Mouse (Mus musculus) adrenal gland, postnatal 14 days (tissue): ENCODE data around the gene Mnd1. TPM values are rescaled to one million over a fixed set of nuclear protein-coding genes. Genes with fewer than 3 reads are reported as not detected.

ENCODE experiments used
- DNase-seq: peaks from one replicate; pipeline ENCODE4 v3.0.0; 2021; ENCODE audit warnings: mixed read lengths
- total RNA-seq: library from RNA; stranded (reverse); gene quantifications from 2 replicates; pipeline ENCODE4 v1.2.3, GENCODE M21; 2021

The Mnd1 gene
- total RNA-seq, 1 experiment from 2014 or later = 23.0 TPM

GRCm38 (mm10) chr3:84046206-84046605 lies 109.4 kb downstream of the Mnd1 start:
- no peak for DNase-seq

DNA sequence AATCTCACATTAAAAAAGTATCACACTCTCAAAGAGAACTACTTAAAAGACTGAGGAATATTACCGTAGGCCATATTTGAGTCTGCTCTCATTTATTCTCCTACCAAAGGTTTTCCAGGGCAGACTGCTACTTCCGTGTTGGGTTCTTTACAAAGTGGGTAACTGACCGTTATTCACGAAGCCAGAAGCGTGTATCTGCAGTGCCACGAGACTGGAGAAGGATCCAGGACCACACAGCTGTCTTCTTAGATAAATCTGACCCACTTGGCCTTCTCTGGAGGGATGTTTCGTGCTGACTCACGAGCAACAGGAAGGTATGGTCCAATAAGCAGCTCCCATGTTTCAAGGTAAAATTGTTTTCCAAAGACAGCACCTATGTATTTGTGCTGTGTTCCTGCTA lies 113.8 kb downstream of the Mnd1 start:
- no peak for DNase-seq

DNA sequence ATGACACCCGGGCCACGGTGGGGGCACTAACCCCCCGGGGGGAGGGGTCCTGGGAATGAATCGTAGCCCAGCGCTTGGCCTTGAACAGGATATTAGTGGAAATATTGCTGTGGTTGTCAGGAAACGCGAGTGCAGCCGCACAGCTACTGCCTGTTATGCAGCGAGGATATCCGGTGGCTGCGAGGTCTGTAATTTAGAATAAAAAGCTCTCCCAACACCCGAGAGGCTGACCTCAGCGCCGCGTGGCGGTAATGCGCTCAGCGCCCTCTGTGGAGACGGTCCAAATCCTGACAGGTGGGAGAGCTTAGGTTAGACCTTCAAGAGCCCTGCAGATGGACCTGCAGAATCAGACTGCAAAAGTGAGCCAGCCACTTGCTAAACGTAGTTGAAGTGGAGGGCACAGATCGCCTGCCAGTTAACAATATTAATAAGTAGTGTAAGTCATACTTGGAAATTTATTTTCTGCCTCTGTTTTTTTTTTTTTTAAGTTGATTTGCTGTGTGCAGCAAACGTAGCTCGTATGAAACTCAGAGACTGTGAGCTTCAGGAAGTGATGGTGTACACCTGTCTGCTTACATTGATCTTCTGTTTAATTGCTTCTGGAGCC lies 115.0 kb downstream of the Mnd1 start:
- peak; percentile 69 for DNase-seq

DNA sequence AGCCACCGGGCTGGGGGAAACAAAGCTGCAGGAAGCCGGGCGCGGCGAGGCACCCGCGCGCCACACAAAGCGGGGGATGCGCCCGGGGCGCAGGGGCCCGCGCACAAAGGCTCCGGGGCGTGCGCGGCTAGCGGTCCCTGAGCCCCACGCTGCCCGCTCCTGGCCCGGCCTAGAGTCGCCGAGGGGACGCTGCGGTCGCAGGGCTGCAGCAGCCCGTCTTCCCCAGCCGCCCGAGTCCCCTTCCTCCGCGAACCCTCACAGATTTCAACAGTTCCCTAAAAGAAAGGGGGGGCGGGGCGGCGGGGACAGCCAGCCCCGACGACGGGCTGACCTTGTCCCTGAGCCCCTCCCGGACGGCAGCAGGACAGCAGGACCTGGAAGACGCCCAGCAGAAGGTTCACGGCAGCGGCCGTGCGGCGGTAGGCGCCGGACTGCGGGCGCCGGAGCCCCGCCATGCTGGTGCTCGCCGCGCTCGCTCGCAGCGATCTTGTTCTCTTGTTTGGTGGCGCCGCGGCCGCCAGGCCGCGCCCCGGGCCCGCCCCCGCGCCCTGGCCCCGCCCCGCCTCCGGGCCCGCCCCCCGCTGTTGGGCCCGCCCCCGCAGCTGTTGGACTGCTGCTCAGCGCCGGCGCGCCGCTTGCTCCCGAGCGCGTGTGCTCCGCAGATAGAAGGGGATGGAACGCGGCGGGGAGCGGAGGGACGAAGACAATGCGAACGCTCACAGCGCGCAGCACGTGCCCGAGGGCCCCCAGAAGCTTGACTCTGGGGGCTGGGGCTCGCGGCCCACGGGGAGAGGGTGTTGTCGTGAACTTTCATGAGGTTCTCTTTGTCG lies 115.7 kb downstream of the Mnd1 start, which contains the start of gene Tmem131l:
Tmem131l (minus strand) TSS at position 530 of the 830 bp plus-strand sequence.
- peak; percentile 92 for DNase-seq

- DNase-seq = peak; percentile 71
Measured at GRCm38 (mm10) chr3:84038981-84039645, 116.5 kb downstream of the Mnd1 start.

DNA sequence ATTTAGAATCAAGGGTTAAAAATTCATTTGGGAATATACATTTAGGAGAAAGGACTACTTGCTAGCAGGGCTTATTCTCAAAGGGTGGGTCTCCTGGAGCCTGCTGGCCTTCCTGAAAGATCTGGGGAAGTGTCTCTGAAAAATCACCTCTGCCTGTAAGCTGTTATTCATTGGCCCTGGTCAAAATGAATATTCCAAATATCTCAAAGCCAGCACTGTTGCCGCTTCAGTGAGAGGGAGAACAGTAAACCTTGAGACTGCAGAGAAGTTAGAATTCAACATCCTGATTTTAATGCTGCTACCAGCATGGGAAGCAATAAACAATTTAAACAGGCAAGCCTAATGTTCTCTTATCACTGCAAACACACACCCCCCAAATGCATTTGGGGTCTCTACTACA lies 117.5 kb downstream of the Mnd1 start:
- DNase-seq = no peak

Other genes with a start within 250 kb of the Mnd1 start
- gene Tmem131l, start 115.6 kb downstream of the Mnd1 start, total RNA-seq = 45.7 and 60.1 TPM in 2 replicates
- gene Gm6525, start 18.3 kb upstream of the Mnd1 start, total RNA-seq = 0.33 TPM in 1 of 2 replicates, not detected in the other
- gene Trim2, start 151.1 kb upstream of the Mnd1 start, total RNA-seq = 53.5 and 56.7 TPM in 2 replicates